Mouse (Mus musculus) hindbrain, embryonic 16.5 days (tissue): ENCODE measurements around the gene Tns3. TPM values are rescaled to one million over a fixed set of nuclear protein-coding genes. Genes with fewer than 3 reads are reported as not detected.

Source experiments
- ATAC-seq: fragments of 200-750 bp; cut with Nextera tagmentation; 2 replicates; pipeline ENCODE4 v1.8.0; 2017; ENCODE audit warnings: moderate TSS enrichment, moderate library complexity
- H3K27ac ChIP-seq: fragments of 300-500 bp; sonication (generic); 2 replicates; pipeline ENCODE4 v1.5.1; 2014; ENCODE audit warnings: low read depth, mild to moderate bottlenecking, control low read depth, low read length, moderate library complexity
- H3K27me3 ChIP-seq: fragments of 300-500 bp; sonication (generic); replicated peaks from 2 replicates; pipeline ENCODE4 v1.6.1; 2014; ENCODE audit warnings: low read length; ENCODE audit not compliant: control insufficient read depth, insufficient read depth
- H3K36me3 ChIP-seq: fragments of 300-500 bp; sonication (generic); 2 replicates; pipeline ENCODE4 v1.6.1; 2014; ENCODE audit warnings: mild to moderate bottlenecking, low read length, moderate library complexity, mixed read lengths; ENCODE audit not compliant: control insufficient read depth, insufficient read depth
- H3K4me1 ChIP-seq: fragments of 300-500 bp; sonication (generic); 2 replicates; pipeline ENCODE4 v1.6.1; 2014; ENCODE audit warnings: low read depth, low read length; ENCODE audit not compliant: control insufficient read depth, insufficient read depth
- H3K4me2 ChIP-seq: fragments of 300-500 bp; sonication (generic); 2 replicates; pipeline ENCODE4 v1.6.1; 2014; ENCODE audit warnings: mild to moderate bottlenecking, low read length, control low read depth, moderate library complexity
- H3K4me3 ChIP-seq: fragments of 300-500 bp; sonication (generic); 2 replicates; pipeline ENCODE4 v1.5.1; 2014; ENCODE audit warnings: mild to moderate bottlenecking, low read length, control low read depth, moderate library complexity
- H3K9ac ChIP-seq: fragments of 300-500 bp; sonication (generic); 2 replicates; pipeline ENCODE4 v1.6.1; 2014; ENCODE audit warnings: low read depth, mild to moderate bottlenecking, control low read depth, low read length, moderate library complexity
- H3K9me3 ChIP-seq: fragments of 300-500 bp; sonication (generic); 2 replicates; pipeline ENCODE4 v1.6.1; 2014; ENCODE audit warnings: mild to moderate bottlenecking, low read length, moderate library complexity; ENCODE audit not compliant: control insufficient read depth
- WGBS: fragments of 180-500 bp; shearing (Covaris S2); extraction: QIAGEN DNeasy Blood & Tissue Kit; methylation state at CpG from one replicate; pipeline ENCODE4 v1.1.7; 2014; 5-methylcytosine and 5-hydroxymethylcytosine counted together
- polyA plus RNA-seq: library from polyadenylated mRNA; unstranded; fragments of >200 nt; fragmentation: Nextera tagmentation; extraction: Ambion mirVana; gene quantifications from 2 replicates; pipeline ENCODE4 v1.2.1, GENCODE M21; 2015

The Tns3 gene
- polyA plus RNA-seq, 1 experiment from 2014 or later = 7.5 TPM

GRCm38 (mm10) chr11:8584307-8584706 lies 80.0 kb downstream of the Tns3 start:
- H3K36me3 ChIP-seq = no peaks in the 10 kb centered on the region
- H3K4me3 ChIP-seq = no peak overlapping the region
- H3K27me3 ChIP-seq = no peaks in the 10 kb centered on the region
- no peak overlapping the region for H3K27ac ChIP-seq
- no peak overlapping the region for H3K9ac ChIP-seq
- no peaks in the 10 kb centered on the region for H3K9me3 ChIP-seq
- no peak for ATAC-seq
- H3K4me1 ChIP-seq = no peaks in the 10 kb centered on the region
- H3K4me2 ChIP-seq = no peak overlapping the region
- WGBS = 64% methylated on average over 2 of the region's 2 CpGs

DNA sequence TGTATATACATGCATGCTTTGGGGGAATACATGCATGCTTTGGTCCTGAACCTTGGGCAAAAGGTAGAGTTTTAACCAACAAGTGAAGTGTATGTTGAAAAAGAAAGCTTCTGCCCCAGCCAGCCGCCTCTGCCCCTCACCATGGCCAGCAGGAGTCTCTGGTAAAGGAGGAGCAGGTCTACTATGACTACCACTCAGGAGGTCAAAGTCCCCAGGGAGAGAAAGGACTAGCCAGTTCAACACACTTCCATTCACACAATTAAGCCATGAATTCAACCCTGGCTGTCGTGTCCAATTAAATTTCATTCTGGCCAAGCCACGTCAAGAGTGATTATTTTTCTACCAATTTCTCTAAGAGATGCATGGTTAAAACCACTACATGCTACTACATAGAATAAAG lies 81.2 kb downstream of the Tns3 start:
- H3K36me3 ChIP-seq = no peaks in the 10 kb centered on the region
- H3K4me1 ChIP-seq = no peaks in the 10 kb centered on the region
- 92% methylated on average over 3 of the region's 3 CpGs for WGBS
- H3K4me3 ChIP-seq = no peak overlapping the region
- no peak overlapping the region for H3K9ac ChIP-seq
- H3K27ac ChIP-seq = no peak overlapping the region
- H3K4me2 ChIP-seq = no peak overlapping the region
- no peaks in the 10 kb centered on the region for H3K27me3 ChIP-seq
- ATAC-seq = no peak
- H3K9me3 ChIP-seq = no peaks in the 10 kb centered on the region

DNA sequence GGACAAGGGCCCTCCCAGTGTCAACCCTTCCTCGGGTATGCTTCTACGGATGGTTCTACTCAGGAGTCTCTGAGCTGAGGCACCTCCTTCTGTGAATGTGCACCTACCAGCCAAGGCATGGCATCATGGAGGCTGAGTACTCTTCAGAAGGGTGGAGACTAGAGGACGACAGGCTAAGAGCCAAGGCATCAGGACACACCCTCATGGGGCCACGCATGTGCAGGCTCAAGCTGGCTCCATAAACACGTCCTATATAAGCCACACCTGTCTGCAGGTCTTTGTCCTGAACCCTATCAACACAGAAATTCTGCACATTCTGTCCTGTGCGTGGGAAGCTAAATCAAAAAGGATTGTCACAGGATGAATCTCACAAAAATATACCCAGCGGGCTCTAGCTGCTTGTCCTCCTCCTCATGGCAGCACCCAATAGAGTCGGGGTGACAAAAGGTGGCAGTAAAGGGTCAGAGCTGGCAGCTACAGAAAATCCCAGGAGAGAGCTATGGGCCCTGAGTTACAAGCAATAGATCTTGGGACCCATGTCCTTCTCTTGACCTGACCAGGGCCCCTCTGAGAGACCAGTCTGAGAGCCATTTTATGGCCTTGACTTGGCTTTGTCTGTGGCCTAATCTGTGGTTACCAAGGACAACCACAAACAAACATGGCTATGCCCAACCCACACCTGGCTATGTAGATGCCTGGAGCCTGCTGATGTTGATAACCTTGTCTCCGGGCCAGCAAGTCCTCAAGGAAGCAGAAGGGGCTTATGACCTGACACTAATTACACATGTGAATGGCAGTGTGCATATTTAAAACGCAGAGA lies 82.0 kb downstream of the Tns3 start:
- H3K36me3 ChIP-seq = no peaks in the 10 kb centered on the region
- ATAC-seq = no peak
- no peak overlapping the region for H3K4me2 ChIP-seq
- H3K9me3 ChIP-seq = no peaks in the 10 kb centered on the region
- H3K27ac ChIP-seq = no peak overlapping the region
- H3K9ac ChIP-seq = no peak overlapping the region
- 93% methylated on average over 10 of the region's 10 CpGs for WGBS
- H3K4me1 ChIP-seq = no peaks in the 10 kb centered on the region
- H3K4me3 ChIP-seq = no peak overlapping the region
- H3K27me3 ChIP-seq = no peaks in the 10 kb centered on the region

DNA sequence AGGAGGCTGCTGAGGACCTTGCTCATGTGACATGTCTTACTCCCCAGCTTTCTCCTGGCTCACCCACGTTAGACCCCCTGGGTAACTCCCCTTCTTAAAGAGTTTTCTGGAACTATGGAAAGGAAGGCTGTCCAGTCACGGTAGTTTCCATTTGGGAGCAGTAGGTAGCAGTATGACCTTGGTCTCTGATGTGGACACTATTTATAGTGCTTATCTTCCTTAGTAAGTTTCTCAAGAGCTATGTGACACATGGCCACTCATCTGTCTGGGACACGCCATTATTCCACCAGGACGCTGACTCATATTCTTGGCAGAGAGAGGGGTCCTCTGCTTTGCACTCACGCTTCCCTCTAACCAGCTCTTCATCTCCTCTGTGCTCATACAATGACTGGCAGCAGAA lies 84.5 kb downstream of the Tns3 start:
- WGBS = 81% methylated on average over 5 of the region's 5 CpGs
- Histone ChIP-seq H3K36me3 (no peaks in the 10 kb centered on the region), H3K9ac (no peak overlapping the region), H3K27ac (no peak overlapping the region), H3K4me2 (no peak overlapping the region), H3K4me1 (no peaks in the 10 kb centered on the region), H3K9me3 (no peaks in the 10 kb centered on the region), H3K27me3 (no peaks in the 10 kb centered on the region), H3K4me3 (no peak overlapping the region)
- ATAC-seq = no peak

GRCm38 (mm10) chr11:8575217-8576180 lies 88.8 kb downstream of the Tns3 start:
- H3K9me3 ChIP-seq = no peaks in the 10 kb centered on the region
- WGBS = 71% methylated on average over 10 of the region's 10 CpGs
- H3K4me3 ChIP-seq = no peak overlapping the region
- ATAC-seq = no peak
- H3K27ac ChIP-seq = no peak overlapping the region
- no peaks in the 10 kb centered on the region for H3K27me3 ChIP-seq
- no peaks in the 10 kb centered on the region for H3K36me3 ChIP-seq
- no peak overlapping the region for H3K9ac ChIP-seq
- H3K4me1 ChIP-seq = no peaks in the 10 kb centered on the region
- no peak overlapping the region for H3K4me2 ChIP-seq

- Histone ChIP-seq H3K36me3 (no peaks in the 10 kb centered on the region), H3K27ac (no peak overlapping the region), H3K9ac (no peak overlapping the region), H3K4me2 (no peak overlapping the region), H3K4me3 (no peak overlapping the region), H3K9me3 (no peaks in the 10 kb centered on the region), H3K27me3 (no peaks in the 10 kb centered on the region), H3K4me1 (no peaks in the 10 kb centered on the region)
- 82% methylated on average over 6 of the region's 6 CpGs for whole genome bisulfite sequencing
- ATAC-seq = no peak
Measured at GRCm38 (mm10) chr11:8574562-8574961, 89.8 kb downstream of the Tns3 start.

DNA sequence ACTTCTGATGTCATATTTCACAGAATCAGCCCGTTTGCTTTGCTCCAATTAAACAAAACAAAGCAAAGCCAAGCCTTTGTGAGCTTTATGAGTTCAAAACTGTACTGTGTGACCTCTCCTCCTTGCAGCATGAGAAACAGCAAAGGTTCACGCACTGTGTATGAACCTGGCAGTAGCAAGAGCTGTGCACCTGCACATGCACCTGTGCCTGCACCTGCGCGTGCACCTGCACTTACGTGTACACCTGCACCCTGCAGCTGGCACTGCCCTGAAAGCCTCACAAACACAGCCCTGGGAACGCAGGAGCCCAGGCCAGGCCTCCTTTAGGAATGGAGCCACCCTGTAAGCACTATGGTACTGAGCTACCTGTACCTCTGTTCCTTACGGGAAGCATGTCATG lies 91.6 kb downstream of the Tns3 start:
- 90% methylated on average over 7 of the region's 7 CpGs for WGBS
- Histone ChIP-seq H3K36me3 (no peaks in the 10 kb centered on the region), H3K4me1 (peaks cover 4% of the 10 kb centered on the region; the same call in 1 of the 2 replicates), H3K27me3 (no peaks in the 10 kb centered on the region), H3K27ac (no peak overlapping the region), H3K4me3 (no peak overlapping the region), H3K9me3 (no peaks in the 10 kb centered on the region), H3K4me2 (no peak overlapping the region), H3K9ac (no peak overlapping the region)
- ATAC-seq = no peak

GRCm38 (mm10) chr11:8569232-8570028 lies 94.9 kb downstream of the Tns3 start:
- 15% methylated on average over 7 of the region's 7 CpGs for WGBS
- ATAC-seq = peak; percentile 53; the same call in 1 of the 2 replicates

More at GRCm38 (mm10) chr11:8569232-8570028, 94.9 kb downstream of the Tns3 start:
- no peaks in the 10 kb centered on the region for H3K9me3 ChIP-seq
- no peak overlapping the region for H3K4me2 ChIP-seq
- no peak overlapping the region for H3K9ac ChIP-seq
- no peak overlapping the region for H3K4me3 ChIP-seq
- no peaks in the 10 kb centered on the region for H3K27me3 ChIP-seq
- H3K36me3 ChIP-seq = no peaks in the 10 kb centered on the region
- no peak overlapping the region for H3K27ac ChIP-seq
- peaks cover 4% of the 10 kb centered on the region; the same call in 1 of the 2 replicates for H3K4me1 ChIP-seq
